Mouse (Mus musculus) thymus, adult 2 months (tissue): ENCODE results near the gene Kctd21.

Experiments used
- CTCF ChIP-seq: fragments of 200-500 bp; IDR thresholded peaks from 2 replicates; pipeline ENCODE4 v1.5.1; 2012; ENCODE audit warnings: mild to moderate bottlenecking, control low read depth, low read length, moderate library complexity, borderline replicate concordance; ENCODE audit not compliant: control insufficient read depth, poor library complexity, insufficient read depth; ENCODE audit errors: extremely low read depth
- POLR2A ChIP-seq: fragments of 200-500 bp; IDR thresholded peaks from 2 replicates; pipeline ENCODE4 v1.6.1; 2012; ENCODE audit warnings: mild to moderate bottlenecking, low read length, control low read depth, moderate library complexity; ENCODE audit not compliant: control insufficient read depth, poor library complexity, insufficient read depth; ENCODE audit errors: extremely low read depth

GRCm38 (mm10) chr7:97345229-97345871 is 13.2 kb downstream of the Kctd21 start:
- TF ChIP-seq CTCF, result no peak
- no peak for TF ChIP-seq POLR2A
